Mouse (Mus musculus): ENCODE measurements at regions not wholly inside any gene's neighbourhood (a gene's known extent, or its start where the extent isn't known, plus 50 kb on each side); places are given as distances from the start of the nearest gene placed in this dataset.

- DNase-seq (ENCODE audit: low spot score) = no peak
- Histone ChIP-seq H3K27me3 (ENCODE audit: control insufficient read depth, insufficient read depth, low read length) (no peaks in the 10 kb centered on the region), H3K4me1 (ENCODE audit: control insufficient read depth, insufficient read depth, low read length) (no peaks in the 10 kb centered on the region), H3K36me3 (ENCODE audit: control insufficient read depth, insufficient read depth, low read length) (no peaks in the 10 kb centered on the region), H3K27ac (replicated peaks; ENCODE audit: low read depth, low read length) (no peak overlapping the region), H3K9me3 (ENCODE audit: control insufficient read depth, low read length) (no peaks in the 10 kb centered on the region), H3K4me3 (replicated peaks; ENCODE audit: low read length) (no peak overlapping the region), H3K9ac (ENCODE audit: low read depth, low read length, severe bottlenecking) (no peak overlapping the region), H3K4me2 (replicated peaks; ENCODE audit: low read depth, low read length, severe bottlenecking) (no peak overlapping the region)
- no peak for ATAC-seq (ENCODE audit: low FRiP score, low read depth)
- 83% methylated on average over 1 of the region's 1 CpGs for WGBS
- TF ChIP-seq POLR2A (IDR thresholded peaks at IDR 0.05; ENCODE audit: borderline replicate concordance, extremely low read depth, insufficient read depth, insufficient read length) = no peak
Measured at GRCm38 (mm10) chr5:49909483-49909882, 149.3 kb downstream of the Adgra3 start.

- H3K27me3 ChIP-seq (ENCODE audit: control insufficient read depth, insufficient read depth, low read length) = no peaks in the 10 kb centered on the region
- DNase-seq (ENCODE audit: low spot score) = no peak
- H3K4me1 ChIP-seq (ENCODE audit: control insufficient read depth, insufficient read depth, low read length) = no peaks in the 10 kb centered on the region
- no peak overlapping the region for H3K4me3 ChIP-seq (replicated peaks; ENCODE audit: low read length)
- no peak for TF ChIP-seq POLR2A (IDR thresholded peaks at IDR 0.05; ENCODE audit: borderline replicate concordance, extremely low read depth, insufficient read depth, insufficient read length)
- no peaks in the 10 kb centered on the region for H3K9me3 ChIP-seq (ENCODE audit: control insufficient read depth, low read length)
- H3K36me3 ChIP-seq (ENCODE audit: control insufficient read depth, insufficient read depth, low read length) = no peaks in the 10 kb centered on the region
- 82% methylated on average over 5 of the region's 5 CpGs for WGBS
- H3K4me2 ChIP-seq (replicated peaks; ENCODE audit: low read depth, low read length, severe bottlenecking) = no peak overlapping the region
- H3K27ac ChIP-seq (replicated peaks; ENCODE audit: low read depth, low read length) = no peak overlapping the region
- no peak overlapping the region for H3K9ac ChIP-seq (ENCODE audit: low read depth, low read length, severe bottlenecking)
- no peak for ATAC-seq (ENCODE audit: low FRiP score, low read depth)
Measured at GRCm38 (mm10) chr5:49896106-49896505, 162.7 kb downstream of the Adgra3 start.

GRCm38 (mm10) chr5:49880383-49880782 is 178.4 kb downstream of the Adgra3 start:
- H3K9ac ChIP-seq (ENCODE audit: low read depth, low read length, severe bottlenecking) = no peak overlapping the region
- H3K4me1 ChIP-seq (ENCODE audit: control insufficient read depth, insufficient read depth, low read length) = no peaks in the 10 kb centered on the region
- H3K27ac ChIP-seq (replicated peaks; ENCODE audit: low read depth, low read length) = no peak overlapping the region
- DNase-seq (ENCODE audit: low spot score) (no peak), ATAC-seq (ENCODE audit: low FRiP score, low read depth) (no peak)
- H3K36me3 ChIP-seq (ENCODE audit: control insufficient read depth, insufficient read depth, low read length) = no peaks in the 10 kb centered on the region
- WGBS = 63% methylated on average over 2 of the region's 2 CpGs
- no peaks in the 10 kb centered on the region for H3K27me3 ChIP-seq (ENCODE audit: control insufficient read depth, insufficient read depth, low read length)
- no peaks in the 10 kb centered on the region for H3K9me3 ChIP-seq (ENCODE audit: control insufficient read depth, low read length)
- no peak for TF ChIP-seq POLR2A (IDR thresholded peaks at IDR 0.05; ENCODE audit: borderline replicate concordance, extremely low read depth, insufficient read depth, insufficient read length)
- H3K4me2 ChIP-seq (replicated peaks; ENCODE audit: low read depth, low read length, severe bottlenecking) = no peak overlapping the region
- no peak overlapping the region for H3K4me3 ChIP-seq (replicated peaks; ENCODE audit: low read length)

- Histone ChIP-seq H3K36me3 (ENCODE audit: control insufficient read depth, insufficient read depth, low read length) (no peaks in the 10 kb centered on the region), H3K9ac (ENCODE audit: low read depth, low read length, severe bottlenecking) (no peak overlapping the region), H3K4me2 (replicated peaks; ENCODE audit: low read depth, low read length, severe bottlenecking) (no peak overlapping the region), H3K27ac (replicated peaks; ENCODE audit: low read depth, low read length) (no peak overlapping the region), H3K4me1 (ENCODE audit: control insufficient read depth, insufficient read depth, low read length) (no peaks in the 10 kb centered on the region), H3K9me3 (ENCODE audit: control insufficient read depth, low read length) (no peaks in the 10 kb centered on the region), H3K27me3 (ENCODE audit: control insufficient read depth, insufficient read depth, low read length) (no peaks in the 10 kb centered on the region), H3K4me3 (replicated peaks; ENCODE audit: low read length) (no peak overlapping the region)
- ATAC-seq (ENCODE audit: low FRiP score, low read depth) (no peak), DNase-seq (ENCODE audit: low spot score) (no peak)
- 38% methylated on average over 1 of the region's 1 CpGs for WGBS
- TF ChIP-seq POLR2A (IDR thresholded peaks at IDR 0.05; ENCODE audit: borderline replicate concordance, extremely low read depth, insufficient read depth, insufficient read length) = no peak
Measured at GRCm38 (mm10) chr5:49876240-49876639, 182.6 kb downstream of the Adgra3 start.

- 48% methylated on average over 1 of the region's 1 CpGs for WGBS
- ATAC-seq (ENCODE audit: low FRiP score, low read depth) (no peak), DNase-seq (ENCODE audit: low spot score) (no peak)
- no peak overlapping the region for H3K9ac ChIP-seq (ENCODE audit: low read depth, low read length, severe bottlenecking)
- no peaks in the 10 kb centered on the region for H3K4me1 ChIP-seq (ENCODE audit: control insufficient read depth, insufficient read depth, low read length)
- H3K4me3 ChIP-seq (replicated peaks; ENCODE audit: low read length) = no peak overlapping the region
- no peak for TF ChIP-seq POLR2A (IDR thresholded peaks at IDR 0.05; ENCODE audit: borderline replicate concordance, extremely low read depth, insufficient read depth, insufficient read length)
- H3K27me3 ChIP-seq (ENCODE audit: control insufficient read depth, insufficient read depth, low read length) = no peaks in the 10 kb centered on the region
- no peaks in the 10 kb centered on the region for H3K36me3 ChIP-seq (ENCODE audit: control insufficient read depth, insufficient read depth, low read length)
- no peaks in the 10 kb centered on the region for H3K9me3 ChIP-seq (ENCODE audit: control insufficient read depth, low read length)
- no peak overlapping the region for H3K27ac ChIP-seq (replicated peaks; ENCODE audit: low read depth, low read length)
- H3K4me2 ChIP-seq (replicated peaks; ENCODE audit: low read depth, low read length, severe bottlenecking) = no peak overlapping the region
Measured at GRCm38 (mm10) chr5:49857202-49857601, 201.6 kb downstream of the Adgra3 start.

GRCm38 (mm10) chr5:49856036-49856435 is 202.8 kb downstream of the Adgra3 start:
- no peak for DNase-seq (ENCODE audit: low spot score)
- Histone ChIP-seq H3K9me3 (ENCODE audit: control insufficient read depth, low read length) (no peaks in the 10 kb centered on the region), H3K4me3 (replicated peaks; ENCODE audit: low read length) (no peak overlapping the region), H3K27me3 (ENCODE audit: control insufficient read depth, insufficient read depth, low read length) (no peaks in the 10 kb centered on the region), H3K4me1 (ENCODE audit: control insufficient read depth, insufficient read depth, low read length) (no peaks in the 10 kb centered on the region), H3K4me2 (replicated peaks; ENCODE audit: low read depth, low read length, severe bottlenecking) (no peak overlapping the region), H3K27ac (replicated peaks; ENCODE audit: low read depth, low read length) (no peak overlapping the region), H3K36me3 (ENCODE audit: control insufficient read depth, insufficient read depth, low read length) (no peaks in the 10 kb centered on the region), H3K9ac (ENCODE audit: low read depth, low read length, severe bottlenecking) (no peak overlapping the region)
- WGBS = 84% methylated on average over 2 of the region's 2 CpGs
- no peak for TF ChIP-seq POLR2A (IDR thresholded peaks at IDR 0.05; ENCODE audit: borderline replicate concordance, extremely low read depth, insufficient read depth, insufficient read length)
- ATAC-seq (ENCODE audit: low FRiP score, low read depth) = no peak

Measured in limb, embryonic 14.5 days (tissue).